Mouse (Mus musculus) spleen, adult 2 months (tissue): ENCODE results near the gene Rala.
A peak's percentile ranks its signal among the peaks of the same experiment; 100 is the strongest.

ENCODE experiments used
- CTCF ChIP-seq: fragments of 200-500 bp; IDR thresholded peaks from 2 replicates; pipeline ENCODE4 v1.5.1; 2011; ENCODE audit warnings: mild to moderate bottlenecking, inconsistent platforms; ENCODE audit not compliant: insufficient read depth, insufficient read length, insufficient replicate concordance; ENCODE audit errors: extremely low read depth
- POLR2A ChIP-seq: fragments of 200-500 bp; IDR thresholded peaks from 2 replicates; pipeline ENCODE4 v1.6.1; 2011; ENCODE audit warnings: low read depth, low read length, inconsistent platforms

DNA sequence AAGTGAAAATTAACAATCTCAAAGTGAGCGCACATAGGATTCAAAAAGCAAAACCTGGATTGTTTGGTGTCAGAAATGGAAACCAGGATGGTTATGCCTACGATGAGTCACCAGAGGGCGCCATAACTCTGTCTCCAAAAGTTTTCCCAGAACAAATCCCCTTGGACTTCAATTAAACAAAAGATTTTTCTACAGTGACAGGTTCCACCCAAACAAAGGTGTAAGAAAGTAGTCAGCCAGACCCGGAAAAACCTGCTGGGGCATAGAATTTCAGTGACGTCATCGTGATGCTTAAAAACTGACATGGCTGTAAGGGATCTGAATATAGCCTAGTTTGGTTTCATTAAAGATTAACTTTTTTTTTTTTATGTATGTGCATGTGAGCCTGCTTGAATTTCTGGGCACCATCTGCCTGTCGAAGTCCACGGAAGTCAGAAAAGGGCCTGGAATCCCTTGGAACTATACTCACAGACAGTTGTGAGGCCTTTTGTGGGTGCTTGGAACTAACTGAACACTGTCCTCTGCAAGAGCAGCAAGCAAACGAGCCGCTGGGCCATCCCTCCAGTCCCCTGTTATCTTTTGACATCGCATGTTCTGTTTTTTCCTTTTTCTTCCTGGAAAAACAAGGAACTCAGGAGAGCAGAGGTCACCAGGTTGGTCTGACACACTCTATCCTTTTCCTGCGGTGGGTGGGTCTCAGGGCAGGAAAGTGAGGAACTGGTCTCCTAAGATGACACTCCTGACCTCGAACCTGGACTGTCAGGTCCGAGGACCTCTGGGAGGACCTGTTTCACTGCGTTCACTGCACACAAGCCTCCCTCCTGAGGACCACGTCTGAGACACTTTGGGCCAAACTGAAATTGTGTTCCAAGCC, 106.2 kb downstream of the Rala start:
- no peak for TF ChIP-seq POLR2A
- peak; percentile 40; the same call in 1 of the 2 replicates for TF ChIP-seq CTCF
